Mouse (Mus musculus) heart, embryonic 13.5 days (tissue): ENCODE results near the gene Glipr1. TPM values are rescaled to one million over a fixed set of nuclear protein-coding genes. Genes with fewer than 3 reads are reported as not detected.

Source experiments
- polyA plus RNA-seq: library from polyadenylated mRNA; unstranded; fragments of >200 nt; fragmentation: Nextera tagmentation; extraction: Ambion mirVana; gene quantifications from 2 replicates; pipeline ENCODE4 v1.2.1, GENCODE M21; 2015

Glipr1 gene
- polyA plus RNA-seq, 1 experiment from 2014 or later, result 1.6 TPM

Other genes starting within 250 kb of the Glipr1 start
- 22.7 and 25.9 TPM in 2 replicates for gene Krr1, start 30.0 kb downstream of the Glipr1 start, polyA plus RNA-seq
- not detected in 2 replicates for gene Glipr1l1, start 57.6 kb upstream of the Glipr1 start, polyA plus RNA-seq
- gene Glipr1l2, start 80.7 kb upstream of the Glipr1 start, polyA plus RNA-seq, result not detected in 2 replicates
- gene Glipr1l3, start 157.7 kb upstream of the Glipr1 start, polyA plus RNA-seq, result not detected in 2 replicates
- 0.06 and 0.24 TPM in 2 replicates for gene Caps2, start 161.0 kb upstream of the Glipr1 start, polyA plus RNA-seq